Mouse (Mus musculus) hindbrain, embryonic 13.5 days (tissue): ENCODE results near the gene Aplp1. TPM values are rescaled to one million over a fixed set of nuclear protein-coding genes. Genes with fewer than 3 reads are reported as not detected.

Experiments used
- ATAC-seq: fragments of 200-750 bp; cut with Nextera tagmentation; 2 replicates; pipeline ENCODE4 v1.8.0; 2017; ENCODE audit warnings: moderate TSS enrichment; ENCODE audit not compliant: low FRiP score
- H3K27ac ChIP-seq: fragments of 300-500 bp; sonication (generic); 2 replicates; pipeline ENCODE4 v1.5.1; 2015; ENCODE audit warnings: inconsistent platforms, mild to moderate bottlenecking, moderate library complexity
- H3K27me3 ChIP-seq: fragments of 300-500 bp; sonication (generic); 2 replicates; pipeline ENCODE4 v1.6.1; 2015; ENCODE audit warnings: mild to moderate bottlenecking, inconsistent platforms
- H3K36me3 ChIP-seq: fragments of 300-500 bp; sonication (generic); 2 replicates; pipeline ENCODE4 v1.6.1; 2015; ENCODE audit warnings: mild to moderate bottlenecking, inconsistent platforms
- H3K4me1 ChIP-seq: fragments of 300-500 bp; sonication (generic); replicated peaks from 2 replicates; pipeline ENCODE4 v1.6.1; 2015; ENCODE audit warnings: inconsistent platforms
- H3K4me2 ChIP-seq: fragments of 300-500 bp; sonication (generic); 2 replicates; pipeline ENCODE4 v1.6.1; 2015; ENCODE audit warnings: inconsistent platforms, mild to moderate bottlenecking, moderate library complexity
- H3K4me3 ChIP-seq: fragments of 300-500 bp; sonication (generic); 2 replicates; pipeline ENCODE4 v1.5.1; 2015; ENCODE audit warnings: mild to moderate bottlenecking, inconsistent platforms
- H3K9ac ChIP-seq: fragments of 300-500 bp; sonication (generic); 2 replicates; pipeline ENCODE4 v1.6.1; 2015; ENCODE audit warnings: mild to moderate bottlenecking, inconsistent platforms
- H3K9me3 ChIP-seq: fragments of 300-500 bp; sonication (generic); 2 replicates; pipeline ENCODE4 v1.6.1; 2016; ENCODE audit warnings: inconsistent platforms
- whole genome bisulfite sequencing: fragments of 180-500 bp; shearing (Covaris S2); methylation state at CpG from one replicate; pipeline ENCODE4 v1.1.7; 2015; 5-methylcytosine and 5-hydroxymethylcytosine counted together
- polyA plus RNA-seq: library from polyadenylated mRNA; unstranded; fragments of >200 nt; fragmentation: Nextera tagmentation; extraction: Ambion mirVana; gene quantifications from 2 replicates; pipeline ENCODE4 v1.2.1, GENCODE M21; 2015

The Aplp1 gene
- polyA plus RNA-seq, 1 experiment from 2014 or later: 583 TPM

DNA sequence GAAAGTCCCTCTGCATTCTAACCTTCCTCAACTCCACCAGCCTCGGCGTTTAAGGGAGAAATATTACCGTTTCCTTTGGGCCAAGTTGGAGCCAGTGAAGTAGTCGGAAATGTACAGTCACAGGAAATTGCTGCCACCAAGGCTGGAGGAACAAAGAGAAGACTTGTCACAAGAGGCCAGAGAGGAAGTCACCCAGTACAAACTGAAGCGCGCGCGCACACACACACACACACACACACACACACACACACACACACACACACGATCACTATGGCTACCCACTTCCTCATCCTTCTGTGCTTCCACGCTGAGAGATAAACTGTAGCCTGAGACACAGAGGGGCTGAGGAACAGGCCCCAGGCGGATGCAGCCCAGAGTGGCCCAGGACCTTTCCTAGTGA is 51.0 kb downstream of the Aplp1 start:
- Histone ChIP-seq H3K4me1 (no peaks in the 10 kb centered on the region; the same call in 1 of the 2 replicates), H3K4me3 (no peak overlapping the region), H3K27me3 (no peaks in the 10 kb centered on the region), H3K4me2 (no peak overlapping the region), H3K36me3 (no peaks in the 10 kb centered on the region), H3K27ac (no peak overlapping the region), H3K9ac (no peak overlapping the region), H3K9me3 (no peaks in the 10 kb centered on the region)
- 70% methylated on average over 11 of the region's 11 CpGs for WGBS
- no peak for ATAC-seq

DNA sequence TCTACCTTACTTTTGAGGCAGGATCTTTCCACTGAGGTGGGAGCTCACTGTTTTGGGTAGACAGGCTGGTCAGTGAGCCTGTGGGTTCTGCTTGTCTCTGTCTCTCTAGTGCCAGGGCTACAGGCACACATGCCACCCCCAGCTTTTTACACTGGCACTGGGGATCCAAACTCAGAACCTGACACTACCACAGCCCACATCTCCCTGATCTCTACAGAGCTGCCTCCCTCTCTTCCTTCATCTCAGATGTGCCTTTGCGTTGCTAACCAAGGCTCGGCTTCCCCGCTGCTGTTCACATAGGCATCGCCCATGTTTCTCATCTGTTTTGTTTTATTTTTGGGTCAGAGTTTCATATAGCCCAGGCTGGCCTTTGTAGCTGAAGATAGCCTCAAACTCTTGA is 51.7 kb downstream of the Aplp1 start:
- Histone ChIP-seq H3K4me3 (no peak overlapping the region), H3K36me3 (no peaks in the 10 kb centered on the region), H3K4me2 (no peak overlapping the region), H3K9ac (no peak overlapping the region), H3K27me3 (no peaks in the 10 kb centered on the region), H3K27ac (no peak overlapping the region), H3K9me3 (no peaks in the 10 kb centered on the region), H3K4me1 (no peaks in the 10 kb centered on the region)
- no peak for ATAC-seq
- WGBS: 92% methylated on average over 4 of the region's 4 CpGs

DNA sequence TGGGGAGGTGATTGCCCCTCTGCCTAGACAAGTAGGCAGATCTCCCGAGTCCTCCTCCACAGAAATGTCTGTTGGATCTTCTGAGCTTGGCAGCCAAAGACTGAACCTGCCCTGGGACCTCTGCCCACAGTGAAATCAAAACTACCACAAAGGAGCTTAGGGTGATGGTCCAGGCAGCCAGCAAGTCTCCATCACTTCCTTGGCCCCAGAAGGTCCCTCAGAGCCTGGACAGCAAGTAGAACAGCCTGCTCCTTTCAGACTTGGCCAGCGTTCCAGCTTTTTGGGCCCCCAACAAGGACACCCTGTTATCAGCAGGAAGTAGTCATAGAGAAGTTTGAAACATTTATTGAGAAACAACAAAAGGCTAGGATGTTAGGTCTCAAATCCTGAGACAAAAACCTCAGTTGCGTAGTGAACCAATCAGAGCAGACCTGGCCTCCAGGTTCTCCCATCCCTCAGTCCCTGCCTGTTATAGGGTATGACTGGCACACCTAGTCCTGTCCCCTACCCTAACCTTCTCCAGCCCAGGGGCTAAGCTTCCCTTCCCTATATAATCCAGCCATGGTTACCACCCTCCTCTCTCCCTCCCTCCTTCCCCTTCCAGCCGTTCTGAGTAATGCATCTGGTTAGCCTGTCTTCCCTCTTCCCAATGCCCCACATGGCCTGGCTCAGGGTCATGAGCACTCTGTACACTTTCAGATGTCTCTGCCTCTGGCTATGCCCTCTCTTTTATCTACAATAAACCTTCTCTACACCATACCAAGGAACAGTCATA is 52.4 kb downstream of the Aplp1 start:
- ATAC-seq: no peak
- Histone ChIP-seq H3K4me3 (no peak overlapping the region), H3K27ac (no peak overlapping the region), H3K36me3 (no peaks in the 10 kb centered on the region), H3K27me3 (no peaks in the 10 kb centered on the region), H3K4me1 (no peaks in the 10 kb centered on the region), H3K9me3 (no peaks in the 10 kb centered on the region), H3K4me2 (no peak overlapping the region), H3K9ac (no peak overlapping the region)
- 81% methylated on average over 4 of the region's 4 CpGs for whole genome bisulfite sequencing

Other genes starting within 250 kb of the Aplp1 start
- gene Capns1, start 246.7 kb downstream of the Aplp1 start, polyA plus RNA-seq: 68.1 and 78.1 TPM in 2 replicates
- gene Polr2i, start 213.6 kb downstream of the Aplp1 start, polyA plus RNA-seq: 174 and 175 TPM in 2 replicates
- gene Tbcb, start 213.3 kb downstream of the Aplp1 start, polyA plus RNA-seq: 383 and 390 TPM in 2 replicates
- not detected in 2 replicates for gene Ovol3, start 209.8 kb downstream of the Aplp1 start, polyA plus RNA-seq
- gene Thap8, start 165.4 kb downstream of the Aplp1 start, polyA plus RNA-seq: 0.43 and 0.66 TPM in 2 replicates
- gene Wdr62, start 165.1 kb downstream of the Aplp1 start, polyA plus RNA-seq: 3.1 and 4.3 TPM in 2 replicates
- 84.2 and 90.1 TPM in 2 replicates for gene Clip3, start 153.8 kb downstream of the Aplp1 start, polyA plus RNA-seq
- gene Alkbh6, start 136.8 kb downstream of the Aplp1 start, polyA plus RNA-seq: 118 and 126 TPM in 2 replicates
- gene Syne4, start 130.7 kb downstream of the Aplp1 start, polyA plus RNA-seq: 13.1 and 16.8 TPM in 2 replicates
- 0.36 TPM in 1 of 2 replicates, not detected in the other for gene E130208F15Rik, start 123.8 kb downstream of the Aplp1 start, polyA plus RNA-seq
- gene Sdhaf1, start 121.6 kb downstream of the Aplp1 start, polyA plus RNA-seq: 21.4 and 21.6 TPM in 2 replicates
- 13.2 and 13.4 TPM in 2 replicates for gene Lrfn3, start 82.8 kb downstream of the Aplp1 start, polyA plus RNA-seq
- 29.8 and 38.1 TPM in 2 replicates for gene Tyrobp, start 31.8 kb downstream of the Aplp1 start, polyA plus RNA-seq
- 0.52 and 0.88 TPM in 2 replicates for gene Hcst, start 25.7 kb downstream of the Aplp1 start, polyA plus RNA-seq
- gene Nfkbid, start 23.8 kb downstream of the Aplp1 start, polyA plus RNA-seq: 2.0 TPM in 2 replicates
- gene Kirrel2, start 12.2 kb upstream of the Aplp1 start, polyA plus RNA-seq: 6.6 and 10.0 TPM in 2 replicates
- 0.94 and 1.8 TPM in 2 replicates for gene Nphs1, start 12.8 kb upstream of the Aplp1 start, polyA plus RNA-seq
- gene Prodh2, start 48.1 kb upstream of the Aplp1 start, polyA plus RNA-seq: not detected in 2 replicates
- 103 and 111 TPM in 2 replicates for gene Arhgap33, start 89.5 kb upstream of the Aplp1 start, polyA plus RNA-seq
- 7.8 and 7.9 TPM in 2 replicates for gene Hspb6, start 106.6 kb upstream of the Aplp1 start, polyA plus RNA-seq
- 8.1 and 8.4 TPM in 2 replicates for gene Proser3, start 106.8 kb upstream of the Aplp1 start, polyA plus RNA-seq
- gene Lin37, start 114.3 kb upstream of the Aplp1 start, polyA plus RNA-seq: 51.7 and 57.9 TPM in 2 replicates
- gene U2af1l4, start 117.8 kb upstream of the Aplp1 start, polyA plus RNA-seq: 98.9 and 105 TPM in 2 replicates
- gene Gm49396, start 117.8 kb upstream of the Aplp1 start, polyA plus RNA-seq: 15.4 and 19.8 TPM in 2 replicates
- gene Psenen, start 118.1 kb upstream of the Aplp1 start, polyA plus RNA-seq: 134 and 139 TPM in 2 replicates
- 5.3 and 6.1 TPM in 2 replicates for gene Igflr1, start 119.9 kb upstream of the Aplp1 start, polyA plus RNA-seq
- gene Kmt2b, start 143.2 kb upstream of the Aplp1 start, polyA plus RNA-seq: 10.7 and 11.3 TPM in 2 replicates
- 0.21 and 0.25 TPM in 2 replicates for gene Zbtb32, start 153.4 kb upstream of the Aplp1 start, polyA plus RNA-seq
- 0.49 and 0.63 TPM in 2 replicates for gene Upk1a, start 167.3 kb upstream of the Aplp1 start, polyA plus RNA-seq
- gene Cox6b1, start 180.6 kb upstream of the Aplp1 start, polyA plus RNA-seq: 1,107 TPM in 2 replicates
- gene Etv2, start 190.3 kb upstream of the Aplp1 start, polyA plus RNA-seq: not detected in 2 replicates
- gene Rbm42, start 204.8 kb upstream of the Aplp1 start, polyA plus RNA-seq: 137 and 140 TPM in 2 replicates
- 23.2 and 27.1 TPM in 2 replicates for gene Haus5, start 219.5 kb upstream of the Aplp1 start, polyA plus RNA-seq
- not detected in 2 replicates for gene Pmis2, start 226.1 kb upstream of the Aplp1 start, polyA plus RNA-seq